Mouse (Mus musculus) liver (tissue): ENCODE results near the gene Gm7347.
"Not testable (repeated sequence)": the region's sequence is repeated elsewhere in the genome, so short reads cannot be mapped to it uniquely, and the experiment has no call there.

Experiments
- DNase-seq: peaks from one replicate; pipeline ENCODE4 v3.0.0-alpha.2; 2020; ENCODE audit warnings: mixed read lengths

The Gm7347 gene

DNA sequence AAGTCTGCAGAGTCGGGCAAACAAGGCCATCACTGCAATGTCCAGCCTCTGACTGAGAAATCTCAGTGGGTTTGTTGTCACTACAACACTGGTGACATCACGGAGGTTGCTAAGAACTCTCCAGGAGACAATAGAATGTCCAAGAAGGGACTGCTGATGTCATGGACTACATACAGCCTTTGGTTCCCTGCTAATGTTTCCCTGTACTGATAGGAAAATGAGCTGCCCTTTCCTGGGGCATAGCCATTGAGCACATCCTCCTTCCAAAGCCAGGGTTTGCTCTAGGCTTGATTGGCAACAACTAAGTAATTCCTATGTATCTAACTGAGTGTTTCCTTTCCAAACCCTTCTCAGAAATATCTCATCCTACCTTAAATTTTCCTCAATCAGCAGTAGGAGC, at the start of gene Gm7347:
Gene Gm7347, minus strand, starts transcription at position 101 of the 400 bp plus-strand sequence.
- DNase-seq = not testable (repeated sequence)

DNA sequence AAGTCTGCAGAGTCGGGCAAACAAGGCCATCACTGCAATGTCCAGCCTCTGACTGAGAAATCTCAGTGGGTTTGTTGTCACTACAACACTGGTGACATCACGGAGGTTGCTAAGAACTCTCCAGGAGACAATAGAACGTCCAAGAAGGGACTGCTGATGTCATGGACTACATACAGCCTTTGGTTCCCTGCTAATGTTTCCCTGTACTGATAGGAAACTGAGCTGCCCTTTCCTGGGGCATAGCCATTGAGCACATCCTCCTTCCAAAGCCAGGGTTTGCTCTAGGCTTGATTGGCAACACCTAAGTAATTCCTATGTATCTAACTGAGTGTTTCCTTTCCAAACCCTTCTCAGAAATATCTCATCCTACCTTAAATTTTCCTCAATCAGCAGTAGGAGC, 46.9 kb upstream of the Gm7347 start, which contains the start of gene 5031410I06Rik:
Gene 5031410I06Rik, minus strand, starts transcription at position 101 of the 400 bp plus-strand sequence.
- not testable (repeated sequence) for DNase-seq

DNA sequence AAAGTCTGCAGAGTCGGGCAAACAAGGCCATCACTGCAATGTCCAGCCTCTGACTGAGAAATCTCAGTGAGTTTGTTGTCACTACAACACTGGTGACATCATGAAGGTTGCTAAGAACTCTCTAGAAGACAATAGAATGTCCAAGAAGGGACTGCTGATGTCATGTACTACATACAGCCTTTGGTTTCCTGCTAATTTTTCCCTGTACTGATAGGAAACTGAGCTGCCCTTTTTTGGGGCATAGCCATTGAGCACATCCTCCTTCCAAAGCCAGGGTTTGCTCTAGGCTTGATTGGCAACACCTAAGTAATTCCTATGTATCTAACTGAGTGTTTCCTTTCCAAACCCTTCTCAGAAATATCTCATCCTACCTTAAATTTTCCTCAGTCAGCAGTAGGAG, 30.8 kb upstream of the Gm7347 start, which contains the start of gene Gm10471:
Gene Gm10471, minus strand, starts transcription at position 101 of the 400 bp plus-strand sequence.
- not testable (repeated sequence) for DNase-seq

DNA sequence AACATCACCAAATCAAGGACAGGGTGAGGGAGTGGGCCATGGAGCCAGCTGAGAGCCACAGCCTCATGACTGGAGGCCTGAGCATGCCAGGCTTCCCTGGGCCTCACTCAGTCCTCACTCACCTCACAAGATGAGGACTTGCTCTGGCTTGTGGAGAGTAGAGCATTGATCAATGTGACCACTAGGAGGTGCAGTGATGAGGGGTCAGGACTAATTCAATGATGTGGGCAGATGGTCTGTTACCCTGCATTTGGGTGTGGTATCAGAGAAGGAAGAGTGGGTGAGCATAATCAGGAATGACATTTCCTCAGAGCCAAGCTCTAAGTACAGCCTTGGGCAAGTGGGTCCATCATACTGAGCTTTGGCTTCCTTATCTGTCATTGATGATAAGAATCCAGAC, 20.6 kb upstream of the Gm7347 start:
- not testable (repeated sequence) for DNase-seq

DNA sequence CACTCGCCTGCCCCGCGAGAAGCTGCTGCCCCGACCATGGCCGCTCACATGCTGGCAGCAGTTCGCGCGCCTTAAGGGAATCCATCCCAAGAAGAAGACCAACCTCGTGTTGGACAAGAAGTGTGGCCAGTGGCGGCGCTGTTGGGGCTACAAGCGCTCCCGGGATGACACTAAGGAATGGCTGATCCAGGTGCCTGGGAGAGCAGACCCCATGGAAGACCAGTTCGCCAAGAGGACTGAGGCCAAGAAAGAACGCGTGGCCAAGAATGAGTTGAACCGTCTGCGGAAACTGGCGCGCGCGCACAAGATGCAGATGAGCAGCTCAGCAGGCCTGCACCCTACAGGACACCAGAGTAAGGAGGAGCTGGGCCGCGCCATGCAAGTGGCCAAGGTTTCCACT, 12.3 kb upstream of the Gm7347 start:
- no peak for DNase-seq

DNA sequence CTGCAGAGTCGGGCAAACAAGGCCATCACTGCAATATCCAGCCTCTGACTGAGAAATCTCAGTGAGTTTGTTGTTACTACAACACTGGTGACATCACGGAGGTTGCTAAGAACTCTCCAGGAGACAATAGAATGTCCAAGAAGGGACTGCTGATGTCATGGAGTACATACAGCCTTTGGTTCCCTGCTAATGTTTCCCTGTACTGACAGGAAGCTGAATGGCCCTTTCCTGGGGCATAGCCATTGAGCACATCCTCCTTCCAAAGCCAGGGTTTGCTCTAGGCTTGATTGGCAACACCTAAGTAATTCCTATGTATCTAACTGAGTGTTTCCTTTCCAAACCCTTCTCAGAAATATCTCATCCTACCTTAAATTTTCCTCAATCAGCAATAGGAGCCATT, 18.9 kb downstream of the Gm7347 start, which contains the start of gene Speer4a:
Gene Speer4a, minus strand, starts transcription at position 101 of the 400 bp plus-strand sequence.
- DNase-seq = not testable (repeated sequence)

DNA sequence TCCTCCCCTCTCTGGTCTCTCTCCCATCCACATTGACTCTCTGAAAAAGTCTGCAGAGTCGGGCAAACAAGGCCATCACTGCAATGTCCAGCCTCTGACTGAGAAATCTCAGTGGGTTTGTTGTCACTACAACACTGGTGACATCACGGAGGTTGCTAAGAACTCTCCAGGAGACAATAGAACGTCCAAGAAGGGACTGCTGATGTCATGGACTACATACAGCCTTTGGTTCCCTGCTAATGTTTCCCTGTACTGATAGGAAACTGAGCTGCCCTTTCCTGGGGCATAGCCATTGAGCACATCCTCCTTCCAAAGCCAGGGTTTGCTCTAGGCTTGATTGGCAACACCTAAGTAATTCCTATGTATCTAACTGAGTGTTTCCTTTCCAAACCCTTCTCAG, 35.6 kb downstream of the Gm7347 start, which contains the start of gene Gm5862:
Gene Gm5862, minus strand, starts transcription at position 101 of the 400 bp plus-strand sequence.
- DNase-seq = not testable (repeated sequence)

DNA sequence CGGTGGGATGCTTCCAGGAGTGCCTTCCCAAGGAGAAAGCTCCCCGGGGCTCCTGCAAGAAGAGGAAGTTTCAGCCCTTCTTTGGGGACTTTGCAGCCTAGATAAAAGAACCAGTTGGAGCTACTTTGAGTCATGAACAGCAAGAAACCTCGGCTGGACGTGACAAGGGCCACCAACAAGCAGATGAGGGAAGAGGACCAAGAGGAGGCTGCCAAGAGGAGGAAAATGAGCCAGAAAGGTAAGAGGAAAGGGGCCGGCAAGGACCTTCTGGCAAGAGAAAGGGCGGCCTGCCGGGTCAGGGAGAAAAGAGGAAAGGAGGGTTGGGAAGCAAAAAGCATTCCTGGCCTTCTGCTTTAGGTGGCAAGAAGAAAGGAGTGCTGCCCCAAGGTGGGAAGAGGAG, 50.7 kb downstream of the Gm7347 start:
- DNase-seq = not testable (repeated sequence)

DNA sequence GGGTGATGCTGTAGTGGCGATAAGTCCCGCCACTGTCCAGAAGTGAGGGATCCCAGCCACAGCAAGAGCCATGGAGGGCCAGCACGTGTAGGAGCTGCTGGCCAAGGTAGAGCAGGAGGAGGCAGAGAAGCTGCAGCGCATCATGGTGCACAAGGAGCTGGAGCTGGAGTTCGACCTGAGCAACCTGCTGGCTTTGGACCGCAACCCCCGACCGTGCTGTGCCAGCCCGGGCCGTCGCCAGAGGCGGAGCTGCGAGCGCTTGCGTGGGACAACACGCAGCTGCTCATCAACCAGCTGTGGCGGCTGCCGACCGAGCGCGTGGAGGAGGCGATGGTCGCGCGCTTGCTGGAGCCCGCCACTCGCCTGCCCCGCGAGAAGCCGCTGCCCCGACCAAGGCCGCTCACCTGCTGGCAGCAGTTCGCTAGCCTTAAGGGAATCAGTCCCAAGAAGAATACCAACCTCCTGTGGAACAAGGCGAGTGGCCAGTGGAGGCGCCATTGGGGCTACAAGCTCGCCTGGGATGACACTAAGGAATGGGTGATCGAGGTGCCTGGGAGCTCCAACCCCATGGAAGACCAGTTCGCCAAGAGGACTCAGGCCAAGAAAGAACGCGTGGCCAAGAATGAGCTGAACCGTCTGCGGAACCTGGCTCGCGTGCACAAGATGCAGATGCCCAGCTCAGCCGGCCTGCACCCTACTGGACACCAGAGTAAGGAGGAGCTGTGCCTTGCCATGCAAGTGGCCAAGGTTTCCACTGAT, 51.3 kb downstream of the Gm7347 start:
- DNase-seq = peak; percentile 9

DNA sequence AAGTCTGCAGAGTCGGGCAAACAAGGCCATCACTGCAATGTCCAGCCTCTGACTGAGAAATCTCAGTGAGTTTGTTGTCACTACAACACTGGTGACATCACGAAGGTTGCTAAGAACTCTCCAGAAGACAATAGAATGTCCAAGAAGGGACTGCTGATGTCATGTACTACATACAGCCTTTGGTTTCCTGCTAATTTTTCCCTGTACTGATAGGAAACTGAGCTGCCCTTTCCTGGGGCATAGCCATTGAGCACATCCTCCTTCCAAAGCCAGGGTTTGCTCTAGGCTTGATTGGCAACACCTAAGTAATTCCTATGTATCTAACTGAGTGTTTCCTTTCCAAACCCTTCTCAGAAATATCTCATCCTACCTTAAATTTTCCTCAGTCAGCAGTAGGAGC, 53.7 kb downstream of the Gm7347 start, which contains the start of gene Gm1979:
Gene Gm1979, minus strand, starts transcription at position 101 of the 400 bp plus-strand sequence.
- not testable (repeated sequence) for DNase-seq
